Mouse (Mus musculus) heart, postnatal 4 days (tissue): ENCODE data around the gene Spib. TPM values are rescaled to one million over a fixed set of nuclear protein-coding genes. Genes with fewer than 3 reads are reported as not detected.

Source experiments
- DNase-seq: peaks from one replicate; pipeline ENCODE4 v3.0.0; 2021
- microRNA-seq, 2 experiments: library from miRNA; unstranded; fragments of <30 nt; microRNA quantifications; one replicate each; pipeline ENCODE4 v1.2.0; 2021 to 2022
- total RNA-seq, 2 experiments: library from RNA; stranded (reverse); gene quantifications; 2 replicates each; pipeline ENCODE4 v1.2.3; 2021

Gene Spib
- total RNA-seq, 2 experiments from 2014 or later = 0.43 to 0.76 TPM

DNA sequence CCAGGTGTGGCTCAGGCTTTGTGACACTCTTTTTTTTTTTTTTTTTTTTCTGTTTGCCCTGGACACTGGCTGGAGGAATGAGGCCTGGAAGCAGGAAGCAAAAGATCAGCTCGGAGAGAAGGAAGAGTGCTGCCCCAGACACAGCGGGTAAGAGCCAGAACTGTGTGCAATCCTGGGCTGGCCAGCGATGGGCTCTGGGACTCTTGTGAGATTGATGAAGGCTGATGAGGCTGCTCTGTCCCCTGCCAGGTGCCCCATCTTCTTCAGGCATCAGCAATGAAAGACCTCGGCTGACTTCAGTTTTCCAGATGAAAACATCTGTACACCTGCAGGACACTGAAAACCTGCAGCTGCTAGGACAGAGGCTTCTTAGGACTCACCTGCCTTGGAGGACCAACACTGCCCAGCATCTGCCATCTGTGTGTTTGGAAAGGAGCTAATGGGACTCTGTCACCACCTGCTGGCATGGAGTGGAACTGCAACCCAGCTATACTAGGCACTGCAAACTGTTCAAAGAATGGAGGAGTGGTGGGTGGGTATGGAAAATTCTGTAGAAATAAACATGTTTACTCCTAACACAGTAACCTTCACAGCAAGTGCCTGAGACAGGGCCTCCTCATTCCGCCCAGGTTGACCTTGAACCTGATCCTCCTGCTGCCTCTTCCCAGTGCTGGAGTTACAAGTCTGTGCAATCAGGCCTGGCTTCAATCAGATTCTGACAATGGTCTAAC is 46.9 kb downstream of the Spib start:
- peak; percentile 86 for DNase-seq

DNA sequence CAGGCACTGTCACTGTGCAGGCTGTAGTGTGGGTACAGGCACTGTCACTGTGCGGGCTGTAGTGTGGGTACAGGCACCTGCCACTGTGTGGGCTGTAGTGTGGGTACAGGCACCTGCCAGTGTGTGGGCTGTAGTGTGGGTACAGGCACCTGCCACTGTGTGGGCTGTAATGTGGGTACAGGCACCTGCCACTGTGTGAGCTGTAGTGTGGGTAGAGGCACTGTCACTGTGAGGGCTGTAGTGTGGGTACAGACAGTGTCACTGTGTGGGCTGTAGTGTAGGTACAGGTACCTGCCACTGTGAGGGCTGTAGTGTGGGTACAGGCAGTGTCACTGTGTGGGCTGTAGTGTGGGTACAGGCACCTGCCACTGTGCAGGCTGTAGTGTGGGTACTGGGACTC is 47.8 kb downstream of the Spib start:
- no peak for DNase-seq

DNA sequence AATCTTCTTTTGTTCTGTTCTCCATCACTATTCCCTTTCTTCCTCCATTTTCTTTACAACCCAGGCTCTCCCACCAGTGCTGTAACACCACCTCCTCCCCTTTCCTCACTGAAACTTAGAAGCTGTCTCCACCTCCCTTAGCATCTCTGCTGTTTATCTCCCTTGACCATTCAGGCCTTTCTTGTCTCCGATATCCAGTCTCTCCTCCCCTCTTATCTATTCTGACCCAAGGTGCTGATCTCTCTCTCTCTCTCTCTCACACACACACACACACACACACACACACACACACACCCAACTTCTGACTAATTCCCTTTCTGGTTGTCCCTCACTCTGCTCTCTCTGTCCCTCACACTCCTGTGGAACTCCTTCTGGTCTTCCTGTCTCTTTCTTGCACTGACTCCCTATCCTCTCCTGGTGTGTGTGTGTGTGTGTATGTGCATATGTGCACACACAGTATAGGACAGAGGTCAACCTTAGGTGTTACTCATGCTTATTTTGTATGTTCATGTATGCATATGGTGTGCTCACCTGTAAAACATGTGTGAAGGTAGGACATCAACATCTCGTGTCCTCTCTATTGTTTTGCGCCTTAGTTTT is 48.9 kb downstream of the Spib start:
- no peak for DNase-seq

Small RNA genes within 50 kb of the gene (microRNA-seq; reads per million reads assigned to microRNA genes)
- 0.82 to 1.4 reads per million in 2 experiments for gene Mir7053

Other genes with a start within 250 kb of the Spib start
- under 1 TPM; 0.71 to 0.92 TPM for gene Clec11a, start 225.2 kb downstream of the Spib start, total RNA-seq
- 1 to 10 TPM; 3.5 to 4.6 TPM for gene Shank1, start 221.8 kb downstream of the Spib start, total RNA-seq
- 1 to 10 TPM in 1 of 2 experiments, under 1 TPM in 1; 0.88 to 1.4 TPM for gene Syt3, start 148.0 kb downstream of the Spib start, total RNA-seq
- not detected for gene 1700008O03Rik, start 146.3 kb downstream of the Spib start, total RNA-seq
- 10 to 100 TPM; 50.2 to 51.9 TPM for gene Lrrc4b, start 103.1 kb downstream of the Spib start, total RNA-seq
- 1 to 10 TPM; 2.2 TPM for gene Aspdh, start 66.7 kb downstream of the Spib start, total RNA-seq
- gene Josd2, start 64.1 kb downstream of the Spib start, total RNA-seq = 10 to 100 TPM; 71.8 to 81.4 TPM
- gene Emc10, start 35.5 kb downstream of the Spib start, total RNA-seq = 10 to 100 TPM; 91.4 to 93.4 TPM
- 1 to 10 TPM; 6.3 to 6.7 TPM for gene Fam71e1, start 35.5 kb downstream of the Spib start, total RNA-seq
- gene Mybpc2, start 7.4 kb downstream of the Spib start, total RNA-seq = 10 to 100 TPM; 15.3 to 15.8 TPM
- 10 to 100 TPM; 42.4 to 46.5 TPM for gene Pold1, start 16.8 kb upstream of the Spib start, total RNA-seq
- 10 to 100 TPM; 45.5 to 47.2 TPM for gene Nr1h2, start 21.9 kb upstream of the Spib start, total RNA-seq
- gene Napsa, start 40.3 kb upstream of the Spib start, total RNA-seq = under 1 TPM; 0.50 to 0.59 TPM
- under 1 TPM; 0.38 to 0.43 TPM for gene Kcnc3, start 58.6 kb upstream of the Spib start, total RNA-seq
- 10 to 100 TPM; 11.8 to 14.3 TPM for gene Myh14, start 138.8 kb upstream of the Spib start, total RNA-seq
- not detected for gene Izumo2, start 176.7 kb upstream of the Spib start, total RNA-seq
- gene Vrk3, start 216.3 kb upstream of the Spib start, total RNA-seq = 10 to 100 TPM; 28.4 to 28.9 TPM
- under 1 TPM; 0.19 to 0.20 TPM for gene Zfp473, start 219.0 kb upstream of the Spib start, total RNA-seq